Mouse (Mus musculus) kidney, postnatal 10 days (tissue): ENCODE results near the gene Egflam.
A peak's percentile ranks its signal among the peaks of the same experiment; 100 is the strongest.

Experiments
- DNase-seq: peaks from one replicate; pipeline ENCODE4 v3.0.0; 2021; ENCODE audit warnings: mixed read lengths

Gene Egflam

GRCm38 (mm10) chr15:7215845-7216244 lies 182.3 kb downstream of the Egflam start:
- no peak for DNase-seq

DNA sequence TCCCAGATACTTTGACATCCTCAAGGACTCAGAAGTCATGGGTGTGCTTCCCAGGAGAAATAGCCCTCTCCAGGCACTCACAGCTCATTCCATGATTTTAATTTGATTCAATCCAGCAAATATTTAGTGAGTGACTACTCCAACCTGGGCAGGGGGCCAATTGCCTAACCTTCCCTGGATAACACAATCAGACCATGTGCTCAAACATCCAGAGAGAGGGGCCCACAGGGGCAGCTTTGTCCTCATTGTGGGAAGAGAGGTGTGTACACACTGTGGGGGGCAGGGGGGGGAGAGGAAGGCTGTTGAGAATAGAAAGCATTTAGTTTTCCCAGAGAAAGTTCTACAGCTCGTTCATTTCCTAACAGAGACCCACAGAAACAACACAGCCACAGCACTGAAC lies 184.5 kb downstream of the Egflam start:
- DNase-seq: no peak

- DNase-seq: no peak
Measured at GRCm38 (mm10) chr15:7208180-7208579, 190.0 kb downstream of the Egflam start.

DNA sequence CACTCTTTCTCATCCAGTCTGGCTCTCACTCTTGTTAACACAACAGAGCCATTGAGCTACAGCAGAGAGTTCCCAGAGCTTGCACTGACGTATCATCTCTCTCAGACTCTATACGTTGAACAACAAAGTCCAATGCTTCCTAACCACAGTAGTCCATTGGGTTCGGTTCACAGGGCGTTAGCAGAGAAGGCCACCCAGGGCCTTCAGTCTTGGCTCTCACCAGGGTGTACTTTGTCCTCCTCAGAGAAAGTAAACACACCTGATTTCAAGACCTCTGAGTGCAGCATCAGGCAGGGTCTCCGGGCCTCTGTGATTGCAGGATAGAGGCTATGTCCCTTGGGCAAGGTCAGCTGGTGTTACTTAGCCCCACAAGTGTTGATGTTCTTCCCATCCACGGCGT lies 190.9 kb downstream of the Egflam start:
- DNase-seq: no peak

DNA sequence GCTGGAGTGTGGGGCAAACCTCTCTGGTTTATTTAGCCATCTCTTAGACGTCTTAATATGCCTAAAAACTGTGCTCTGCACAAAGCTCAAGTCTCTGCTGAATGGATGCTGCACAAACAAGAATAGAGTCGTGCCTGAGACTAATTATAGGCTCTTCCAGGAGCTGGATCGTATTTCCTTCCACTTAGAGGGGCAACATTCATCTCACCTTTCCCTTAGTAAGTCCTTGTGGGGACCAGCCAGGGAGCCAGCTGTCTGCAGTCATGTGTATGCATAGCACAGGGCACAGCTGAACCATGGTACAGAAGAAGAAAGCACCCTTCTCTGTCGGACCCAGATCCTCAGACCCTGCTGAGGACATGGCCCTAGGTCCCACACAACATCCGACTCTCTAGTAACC lies 192.1 kb downstream of the Egflam start:
- DNase-seq: no peak

DNA sequence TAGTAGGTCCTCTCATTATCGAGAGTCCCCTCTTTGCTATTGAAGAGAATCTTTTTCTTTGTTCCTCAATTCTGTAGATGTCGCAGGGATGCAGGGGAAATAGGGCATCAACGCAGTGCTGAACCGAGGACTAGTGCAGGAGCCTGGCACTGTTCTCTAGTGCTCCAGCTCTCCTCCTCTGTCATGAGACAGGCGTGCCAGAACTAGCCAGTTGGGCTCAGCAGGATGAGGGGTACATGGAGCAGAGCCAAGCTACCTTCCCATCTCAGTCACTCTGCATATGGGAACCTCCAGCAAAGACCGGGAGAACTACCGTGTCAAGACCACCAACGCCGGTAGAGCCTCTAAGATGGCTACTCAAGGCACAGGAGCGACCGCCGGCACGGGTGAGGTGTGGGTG lies 193.3 kb downstream of the Egflam start:
- no peak for DNase-seq

- DNase-seq: peak; percentile 82
Measured at GRCm38 (mm10) chr15:7203606-7204330, 194.4 kb downstream of the Egflam start.

DNA sequence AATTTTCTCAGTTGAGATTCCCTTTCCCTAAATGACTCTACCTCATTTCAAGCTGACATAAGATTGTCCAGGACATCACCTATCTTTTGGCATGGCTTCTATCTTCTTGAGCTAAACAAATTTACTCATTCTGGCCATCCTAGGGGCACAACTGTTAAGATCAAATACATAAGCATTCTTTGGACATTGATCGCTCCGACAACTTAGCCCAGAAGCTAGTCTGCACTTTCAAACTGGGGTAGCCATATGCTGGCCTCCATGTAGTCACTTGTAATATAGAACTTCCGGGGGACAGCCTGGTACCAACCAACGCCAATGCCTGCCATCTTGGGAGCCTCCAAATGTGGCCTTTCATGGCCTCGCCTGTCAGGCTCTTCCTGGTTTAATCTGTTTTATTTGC lies 195.2 kb downstream of the Egflam start:
- no peak for DNase-seq

GRCm38 (mm10) chr15:7201421-7202380 lies 196.5 kb downstream of the Egflam start:
- no peak for DNase-seq

DNA sequence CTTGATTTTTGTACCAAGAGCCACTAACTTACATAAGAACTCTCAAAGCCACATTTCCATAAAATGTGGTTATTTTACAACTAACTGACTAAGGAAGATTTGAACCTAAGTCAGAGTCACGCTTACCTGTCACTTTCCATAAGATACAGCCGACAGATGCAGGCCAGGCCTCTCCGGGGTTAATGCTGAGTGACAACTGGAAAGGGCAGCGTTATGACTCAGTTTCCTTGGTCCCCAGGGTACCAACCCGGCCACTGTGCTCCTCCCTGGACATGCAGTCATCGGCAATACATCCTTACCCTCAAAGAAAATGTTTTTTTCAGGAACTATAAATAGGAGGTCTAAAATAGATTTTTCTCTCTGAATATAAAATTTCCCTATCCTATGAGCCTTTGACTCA lies 197.9 kb downstream of the Egflam start:
- DNase-seq: no peak

- peak; percentile 47 for DNase-seq
Measured at GRCm38 (mm10) chr15:7198816-7199215, 199.4 kb downstream of the Egflam start.

DNA sequence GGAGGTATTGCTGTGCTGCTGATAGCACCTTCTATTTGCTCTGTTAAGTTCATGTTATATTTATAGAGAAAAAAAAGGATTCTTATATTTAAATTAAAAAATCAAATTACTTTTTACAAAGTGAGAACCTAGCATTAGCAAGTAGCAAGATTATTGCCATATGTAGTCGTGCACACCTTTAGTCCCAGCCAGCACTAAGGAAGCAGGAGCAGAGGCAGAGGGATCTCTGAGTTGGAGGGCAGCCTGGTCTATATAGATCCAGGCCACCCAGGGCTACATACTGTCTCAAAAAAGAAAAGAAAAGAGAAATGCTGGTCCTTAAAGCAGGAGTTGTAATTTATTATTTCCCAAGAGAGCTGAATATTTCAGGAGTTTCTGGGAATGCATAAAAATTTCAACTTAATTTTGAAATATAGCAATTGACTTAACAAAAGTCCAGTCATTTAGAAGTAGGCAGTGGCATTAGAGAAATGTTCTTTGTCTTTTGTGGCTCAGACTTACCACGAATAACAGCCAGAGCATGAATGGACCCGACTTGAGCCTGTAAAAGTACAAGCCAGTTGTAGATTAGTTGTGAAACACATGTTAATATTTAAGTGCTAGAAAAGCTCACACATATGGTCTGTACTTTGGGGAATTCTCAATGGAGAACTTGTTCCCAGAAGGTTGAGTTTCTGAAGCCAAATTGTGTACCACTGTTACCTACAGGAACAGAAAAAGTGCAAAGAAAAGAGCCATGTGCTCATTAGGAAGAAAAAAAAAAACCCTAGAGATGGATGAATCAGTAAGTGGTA lies 200.3 kb downstream of the Egflam start:
- no peak for DNase-seq

DNA sequence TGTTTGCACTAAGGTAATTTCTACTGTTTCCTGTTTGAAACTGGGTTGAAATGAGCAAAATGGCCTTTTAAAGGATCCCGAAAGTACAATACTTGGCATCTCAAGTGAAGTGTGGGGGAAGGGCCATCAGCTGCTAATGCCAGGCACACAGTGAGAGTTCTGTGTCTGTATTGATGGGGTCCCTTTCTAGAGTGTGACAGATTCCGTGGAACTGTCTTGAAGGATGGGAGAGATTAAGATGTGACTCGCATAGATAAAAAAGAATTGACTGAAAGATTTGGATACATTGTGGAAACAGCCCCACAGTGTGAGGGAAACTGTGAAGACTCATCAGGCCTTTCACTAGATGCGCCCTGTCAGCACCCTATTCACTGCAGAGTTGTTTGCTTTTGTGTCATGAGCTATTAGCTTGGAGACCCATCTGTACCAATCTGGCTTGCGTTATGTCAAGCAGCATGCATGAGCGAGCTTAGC lies 203.4 kb downstream of the Egflam start:
- DNase-seq: no peak

DNA sequence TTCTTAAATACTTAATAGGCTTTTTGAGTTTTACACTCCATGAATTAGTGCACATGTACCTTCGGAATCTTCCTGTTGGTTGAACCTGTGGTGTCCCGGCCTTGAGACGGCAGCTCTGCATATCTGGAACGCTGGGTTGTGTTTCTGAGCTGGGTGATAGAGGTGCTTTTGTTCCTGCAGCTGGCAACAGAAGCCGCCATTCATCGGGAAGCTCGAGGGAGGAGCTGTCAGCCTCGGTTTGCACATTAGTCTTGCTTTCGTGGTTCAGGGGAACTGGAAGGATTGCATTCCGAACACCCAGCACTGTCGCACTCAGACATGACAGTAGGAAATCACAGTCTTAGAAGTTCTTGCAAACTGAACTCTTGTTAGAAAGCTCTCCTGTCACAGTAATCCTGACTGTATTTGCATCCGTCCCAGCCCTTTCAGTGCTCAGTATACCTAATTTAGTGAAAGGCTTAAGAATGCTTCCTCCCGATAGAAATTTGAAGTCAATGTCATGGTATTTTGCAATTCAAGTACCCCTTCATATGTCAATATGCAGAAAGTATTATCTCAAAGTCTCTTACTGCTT lies 204.0 kb downstream of the Egflam start:
- DNase-seq: no peak

GRCm38 (mm10) chr15:7192582-7192981 lies 205.6 kb downstream of the Egflam start:
- DNase-seq: no peak

DNA sequence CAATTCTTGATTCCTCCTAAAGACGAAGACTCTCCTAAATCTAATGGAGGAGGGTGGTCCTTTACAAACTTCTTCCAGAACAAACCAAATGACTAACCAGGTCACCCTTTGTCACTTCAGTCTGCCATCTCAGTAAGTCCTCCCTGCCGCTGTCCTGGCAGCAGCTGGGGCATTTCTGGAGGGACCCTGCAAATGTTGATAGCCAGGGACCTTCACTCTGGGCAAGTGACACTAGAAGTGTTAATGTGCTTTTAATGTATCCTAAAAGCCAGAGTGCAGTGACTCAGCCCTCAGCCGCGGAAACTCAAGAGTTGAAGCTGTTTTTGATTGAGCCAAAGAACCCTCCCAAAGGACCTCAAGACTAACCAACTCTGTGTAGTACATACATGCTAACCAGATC lies 207.1 kb downstream of the Egflam start:
- no peak for DNase-seq

GRCm38 (mm10) chr15:7189678-7190454 lies 208.3 kb downstream of the Egflam start:
- DNase-seq: no peak

DNA sequence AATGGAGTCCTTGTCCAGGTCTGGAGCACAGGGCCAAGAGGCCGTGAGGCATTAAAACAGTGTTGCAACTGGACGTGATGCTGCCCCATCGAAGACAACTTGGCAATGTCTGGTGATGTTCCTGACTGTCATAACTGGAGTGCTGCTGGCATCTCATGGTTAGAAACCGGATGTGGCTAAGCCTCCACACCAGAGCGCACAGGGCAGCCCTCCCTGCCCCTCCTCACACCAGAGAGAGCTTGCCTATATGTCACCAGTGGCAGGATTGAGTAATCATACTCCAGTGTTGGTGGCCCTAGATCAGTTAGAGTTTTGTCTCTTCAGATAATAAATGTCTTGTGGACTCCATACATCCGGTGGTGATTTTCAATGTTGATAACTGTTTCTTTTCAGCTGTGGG lies 210.5 kb downstream of the Egflam start:
- DNase-seq: no peak

DNA sequence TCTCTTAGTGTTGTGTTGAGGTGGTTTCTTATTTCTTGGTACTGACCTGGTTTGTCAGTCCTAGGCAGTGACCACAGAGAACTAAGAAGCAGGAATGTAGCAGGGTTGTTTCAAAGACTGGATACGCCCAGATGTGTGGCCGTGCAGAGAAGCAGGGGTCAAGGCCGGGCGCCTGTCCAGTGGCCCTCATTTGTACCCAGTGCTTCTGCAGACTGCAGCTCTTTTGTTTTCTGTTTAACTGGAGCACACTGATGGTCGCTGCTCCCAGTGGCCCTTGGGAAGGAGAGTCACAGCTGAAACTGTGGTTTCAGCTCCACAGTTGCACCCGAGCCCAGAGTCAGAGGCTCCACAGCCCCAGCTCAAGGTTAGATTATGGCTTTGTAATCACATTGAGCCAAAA lies 217.6 kb downstream of the Egflam start:
- no peak for DNase-seq

DNA sequence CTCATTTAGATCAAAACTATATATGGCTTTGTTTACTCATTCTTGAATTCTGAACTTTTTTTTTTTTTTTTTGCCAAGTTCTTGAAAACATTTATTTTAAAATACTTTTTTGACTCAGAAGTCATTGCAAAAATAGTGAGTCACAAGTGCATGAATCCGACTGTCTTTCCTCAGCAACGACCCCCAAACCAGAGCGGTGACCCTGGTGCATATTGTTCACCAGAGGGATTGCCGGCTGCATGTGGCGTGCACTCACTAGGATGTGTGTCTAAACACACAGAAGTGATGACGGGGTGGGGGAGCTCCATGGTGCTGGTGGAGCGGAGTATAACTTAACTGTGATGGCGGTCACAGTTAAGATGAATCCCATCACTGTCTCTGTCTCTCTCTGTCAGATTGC lies 224.4 kb downstream of the Egflam start:
- DNase-seq: no peak

DNA sequence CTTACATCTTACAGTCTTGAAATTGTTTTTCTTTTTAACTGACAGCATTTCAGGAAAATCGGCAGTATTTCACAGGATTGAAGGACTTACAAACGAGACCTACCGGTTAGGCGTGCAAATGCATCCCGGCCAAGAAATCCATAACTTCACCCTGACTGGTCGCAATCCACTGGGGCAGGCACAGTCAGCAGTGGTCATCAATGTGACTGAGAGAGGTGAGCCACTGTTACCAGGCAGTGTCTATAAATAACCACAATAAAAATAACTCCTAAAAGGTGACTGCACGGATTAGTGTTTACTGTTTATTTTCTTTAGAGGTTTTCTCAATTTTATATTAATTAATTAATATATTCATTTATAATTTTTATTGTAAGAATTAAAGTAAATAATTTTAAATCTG lies 224.8 kb downstream of the Egflam start:
- DNase-seq: no peak

GRCm38 (mm10) chr15:7172875-7173274 lies 225.3 kb downstream of the Egflam start:
- DNase-seq: peak; percentile 46
